ENCODE assay signal across 11 mouse cellular contexts in genomic region chr16:91226038-91226882, GRCm38 (mm10). TPM values are rescaled to one million over a fixed set of nuclear protein-coding genes. Genes with fewer than 3 reads are reported as not detected.
A peak's percentile ranks its signal among the peaks of the same experiment; 100 is the strongest.
DNase-seq lines count a peak whose midpoint lies in the region; ATAC-seq and TF ChIP-seq lines count a peak whose summit lies in the region.
"Had no signal": no experiment of that assay in that cellular context is flagged by ENCODE, and none has a peak within 500 bp of the region (broad histone marks: within the 10 kb centered on the region; RNA-seq: fewer than 3 reads in every experiment).

No protein-coding gene starts in this region.

- H3K27ac ChIP-seq in kidney, embryonic 14.5 days (ENCODE audit: low read depth, low read length) = no peak overlapping the region
- no peak overlapping the region for H3K27ac ChIP-seq in hindbrain, embryonic 10.5 days
- no peak overlapping the region for H3K27ac ChIP-seq in midbrain, embryonic 15.5 days

- H3K4me3 ChIP-seq in kidney, embryonic 14.5 days (ENCODE audit: low read length) = peak overlapping the region; percentile 9; the same call in 1 of the 2 replicates
- H3K4me3 ChIP-seq in hindbrain, embryonic 10.5 days = peak overlapping the region; percentile 46
- peak overlapping the region; percentile 25 for H3K4me3 ChIP-seq in midbrain, embryonic 15.5 days

- 2% methylated on average over 60 of the region's 60 CpGs for WGBS in kidney, embryonic 14.5 days
- WGBS in hindbrain, embryonic 10.5 days = under 1% methylated on average over 60 of the region's 60 CpGs
- WGBS in midbrain, embryonic 15.5 days = under 1% methylated on average over 60 of the region's 60 CpGs

- peaks cover 99% of the 10 kb centered on the region for H3K27me3 ChIP-seq in kidney, embryonic 14.5 days (ENCODE audit: control insufficient read depth, insufficient read depth, low read length)
- H3K27me3 ChIP-seq in hindbrain, embryonic 10.5 days (ENCODE audit: insufficient read depth, poor library complexity, severe bottlenecking) = peaks cover 100% of the 10 kb centered on the region
- peaks cover 85% of the 10 kb centered on the region for H3K27me3 ChIP-seq in midbrain, embryonic 15.5 days (replicated peaks)

- no peaks in the 10 kb centered on the region for H3K36me3 ChIP-seq in kidney, embryonic 14.5 days (ENCODE audit: control insufficient read depth, insufficient read depth, low read length)
- no peaks in the 10 kb centered on the region for H3K36me3 ChIP-seq in hindbrain, embryonic 10.5 days
- H3K36me3 ChIP-seq in midbrain, embryonic 15.5 days (replicated peaks) = no peaks in the 10 kb centered on the region

- TF ChIP-seq POLR2A in brain, embryonic 14.5 days (IDR thresholded peaks at IDR 0.05; ENCODE audit: borderline replicate concordance, extremely low read depth, insufficient read depth, insufficient read length, poor library complexity, severe bottlenecking) = no peak

- no peaks in the 10 kb centered on the region for H3K9me3 ChIP-seq in kidney, embryonic 14.5 days (ENCODE audit: control insufficient read depth, low read length)
- H3K9me3 ChIP-seq in hindbrain, embryonic 10.5 days = no peaks in the 10 kb centered on the region
- H3K9me3 ChIP-seq in midbrain, embryonic 15.5 days = no peaks in the 10 kb centered on the region

- H3K9ac ChIP-seq in kidney, embryonic 14.5 days (ENCODE audit: low read depth, low read length) = no peak overlapping the region
- H3K9ac ChIP-seq in midbrain, embryonic 15.5 days = no peak overlapping the region

- TF ChIP-seq CTCF in brain, embryonic 14.5 days (IDR thresholded peaks at IDR 0.05; ENCODE audit: borderline replicate concordance, extremely low read depth, insufficient read depth, insufficient read length) = no peak

- no peak overlapping the region for H3K4me2 ChIP-seq in kidney, embryonic 14.5 days (replicated peaks; ENCODE audit: low read depth, low read length)
- H3K4me2 ChIP-seq in midbrain, embryonic 15.5 days = peak overlapping the region; percentile 46

- H3K4me1 ChIP-seq in kidney, embryonic 14.5 days (ENCODE audit: control insufficient read depth, insufficient read depth, low read length) = 0 out of 2 replicates have a peak, but pooled peaks cover 2% of the 10 kb centered on the region
- H3K4me1 ChIP-seq in hindbrain, embryonic 10.5 days (replicated peaks) = peaks cover 56% of the 10 kb centered on the region
- peaks cover 46% of the 10 kb centered on the region for H3K4me1 ChIP-seq in midbrain, embryonic 15.5 days

- DNase-seq in kidney, postnatal 36 days = no peak
- peak; percentile 57 for DNase-seq in brain, embryonic 14.5 days (ENCODE audit: low read depth)
- DNase-seq in hindbrain, embryonic 10.5 days (ENCODE audit: low spot score) = peak; percentile 56
- no peak for DNase-seq in spleen, adult 12 weeks (ENCODE audit: low spot score)
- DNase-seq in adrenal gland, postnatal 4 days (ENCODE audit: low spot score in 2 of 2) = no peak
- DNase-seq: liver had no signal

- ATAC-seq in kidney, embryonic 14.5 days (ENCODE audit: low FRiP score, low TSS enrichment) = no peak
- ATAC-seq in midbrain, embryonic 15.5 days (replicated peaks) = no peak
- ATAC-seq in megakaryocyte progenitor cell, adult 5-6 weeks (replicated peaks; ENCODE audit: poor library complexity) = no peak

RNA-seq across cellular contexts. Expression of gene Olig2, which starts 1.0 kb away (rescaled TPM):
- not detected in 2 replicates for polyA plus RNA-seq in kidney, embryonic 14.5 days (2014; fragmentation: Nextera tagmentation; extraction: Ambion mirVana)
- 25.1 and 26.7 TPM in 2 replicates for polyA plus RNA-seq in brain, embryonic 14.5 days (2012; rRNA removed)
- polyA plus RNA-seq in hindbrain, embryonic 10.5 days (2016; fragmentation: Nextera tagmentation; extraction: Ambion mirVana) = 1.4 and 1.9 TPM in 2 replicates
- polyA plus RNA-seq in midbrain, embryonic 15.5 days (2015; fragmentation: Nextera tagmentation; extraction: Ambion mirVana) = 10.4 and 10.7 TPM in 2 replicates
- not detected in 2 replicates for total RNA-seq in megakaryocyte progenitor cell, adult 5-6 weeks (2015)
- total RNA-seq in megakaryocyte progenitor cell, adult 5-6 weeks (2017) = not detected in 2 replicates
- total RNA-seq in adrenal gland, postnatal 4 days (2021) = under 1 TPM in 1 of 2 experiments, not detected in 1; 0.11 TPM
- total RNA-seq: CH12.LX; gastrocnemius, postnatal 4 days had no signal

RNA-seq across cellular contexts. Expression of gene Olig1, which starts 43.3 kb away (rescaled TPM):
- polyA plus RNA-seq in kidney, embryonic 14.5 days (2014; fragmentation: Nextera tagmentation; extraction: Ambion mirVana) = not detected in 2 replicates
- polyA plus RNA-seq in brain, embryonic 14.5 days (2012; rRNA removed) = 47.7 and 61.3 TPM in 2 replicates
- polyA plus RNA-seq in hindbrain, embryonic 10.5 days (2016; fragmentation: Nextera tagmentation; extraction: Ambion mirVana) = 1.4 and 1.5 TPM in 2 replicates
- 79.2 and 81.5 TPM in 2 replicates for polyA plus RNA-seq in midbrain, embryonic 15.5 days (2015; fragmentation: Nextera tagmentation; extraction: Ambion mirVana)
- total RNA-seq in megakaryocyte progenitor cell, adult 5-6 weeks (2015) = not detected in 2 replicates
- total RNA-seq in megakaryocyte progenitor cell, adult 5-6 weeks (2017) = not detected in 2 replicates
- under 1 TPM in 1 of 2 experiments, not detected in 1; 0.65 TPM for total RNA-seq in adrenal gland, postnatal 4 days (2021)
- total RNA-seq: CH12.LX had no signal

Comparison
In these comparisons a context has a peak if more than half of its experiments do, and no peak if none do; other contexts are left out.
1. DNase-seq: peak in brain, embryonic 14.5 days (single experiment) and hindbrain, embryonic 10.5 days (single experiment); none in kidney, postnatal 36 days (0 of 2), spleen, adult 12 weeks (single experiment) and adrenal gland, postnatal 4 days (0 of 2).
2. RNA of gene Olig1, which starts 43.3 kb away (polyA plus RNA-seq): 79.2 to 81.5 TPM in midbrain, embryonic 15.5 days and 47.7 to 61.3 TPM in brain, embryonic 14.5 days; 1.4 to 1.5 TPM in hindbrain, embryonic 10.5 days and not detected in kidney, embryonic 14.5 days; every median in the first group is over 10 times any median in the second.
3. Peak in every context shown above with its lines, with median percentiles within 50 percentile points of each other: H3K4me3 ChIP-seq.